Mouse (Mus musculus) myocyte (in vitro differentiated cells): ENCODE measurements around the gene Prkca. TPM values are rescaled to one million over a fixed set of nuclear protein-coding genes. Genes with fewer than 3 reads are reported as not detected.

Experiments used
- H3K27me3 ChIP-seq: one replicate; pipeline ENCODE4 v1.6.1; 2011; ENCODE audit not compliant: control insufficient read depth, insufficient read depth, insufficient read length
- H3K36me3 ChIP-seq: one replicate; pipeline ENCODE4 v1.6.1; 2011; ENCODE audit not compliant: control insufficient read depth, insufficient read depth
- H3K4me2 ChIP-seq: one replicate; pipeline ENCODE4 v1.6.1; 2011; ENCODE audit warnings: low read depth, control low read depth
- H3K4me3 ChIP-seq: one replicate; pipeline ENCODE4 v1.5.1; 2011; ENCODE audit warnings: mild to moderate bottlenecking, control low read depth, moderate library complexity
- H3K79me2 ChIP-seq: one replicate; pipeline ENCODE4 v1.6.1; 2011; ENCODE audit not compliant: control insufficient read depth, insufficient read depth
- H3ac ChIP-seq: one replicate; pipeline ENCODE4 v1.6.1; 2011; ENCODE audit not compliant: control insufficient read depth, insufficient read length
- CEBPB ChIP-seq: IDR thresholded peaks from 2 replicates; pipeline ENCODE4 v1.6.1; 2011; ENCODE audit warnings: mild to moderate bottlenecking, moderate library complexity; ENCODE audit not compliant: poor library complexity, insufficient read depth, severe bottlenecking
- E2F4 ChIP-seq: IDR thresholded peaks from one replicate; pipeline ENCODE4 v1.6.1; 2011; ENCODE audit warnings: mild to moderate bottlenecking, control low read depth, moderate library complexity; ENCODE audit not compliant: insufficient read depth
- MAX ChIP-seq: IDR thresholded peaks from one replicate; pipeline ENCODE4 v1.6.1; 2011; ENCODE audit warnings: low read depth, mild to moderate bottlenecking, control low read depth
- MYOD1 ChIP-seq, 3 experiments: IDR thresholded peaks; one replicate each; pipeline ENCODE4 v1.6.1; 2011; ENCODE audit warnings: control low read depth in 2 of 3, low read depth in 2 of 3, mild to moderate bottlenecking in 2 of 3, moderate library complexity in 1 of 3; ENCODE audit not compliant: insufficient read length in 2 of 3, control insufficient read depth in 1 of 3
- MYOG ChIP-seq, 3 experiments: IDR thresholded peaks; one replicate each; pipeline ENCODE4 v1.6.1; 2011; ENCODE audit warnings: control low read depth in 2 of 3, low read depth in 2 of 3, mild to moderate bottlenecking in 2 of 3; ENCODE audit not compliant: insufficient read length in 2 of 3, control insufficient read depth in 1 of 3, insufficient read depth in 1 of 3
- POLR2A ChIP-seq: IDR thresholded peaks from one replicate; pipeline ENCODE4 v1.6.1; 2011; ENCODE audit warnings: low read depth, mild to moderate bottlenecking, control low read depth, moderate library complexity; ENCODE audit not compliant: insufficient read length
- POLR2AphosphoS2 ChIP-seq: IDR thresholded peaks from one replicate; pipeline ENCODE4 v1.6.1; 2011; ENCODE audit warnings: low read depth, control low read depth; ENCODE audit not compliant: insufficient read length
- REST ChIP-seq: IDR thresholded peaks from one replicate; pipeline ENCODE4 v1.6.1; 2011; ENCODE audit warnings: mild to moderate bottlenecking, control low read depth, moderate library complexity; ENCODE audit not compliant: insufficient read depth, insufficient read length
- SRF ChIP-seq: IDR thresholded peaks from one replicate; pipeline ENCODE4 v1.6.1; 2011; ENCODE audit warnings: low read depth; ENCODE audit not compliant: control insufficient read depth, insufficient read length
- TCF12 ChIP-seq: IDR thresholded peaks from one replicate; pipeline ENCODE4 v1.6.1; 2011; ENCODE audit warnings: mild to moderate bottlenecking, control low read depth; ENCODE audit not compliant: poor library complexity, insufficient read depth, severe bottlenecking
- TCF3 ChIP-seq: IDR thresholded peaks from one replicate; pipeline ENCODE4 v1.6.1; 2011; ENCODE audit warnings: low read depth, control low read depth; ENCODE audit not compliant: insufficient read length
- USF1 ChIP-seq: IDR thresholded peaks from one replicate; pipeline ENCODE4 v1.6.1; 2011; ENCODE audit warnings: low read depth, mild to moderate bottlenecking, control low read depth, moderate library complexity
- polyA plus RNA-seq: library from polyadenylated mRNA; unstranded; fragments of >200 nt; fragmentation: generic; extraction: Trizol; gene quantifications from one replicate; pipeline ENCODE4 v1.2.1, GENCODE M21; 2012; ENCODE audit warnings: missing spikeins

Prkca gene
- polyA plus RNA-seq, 1 experiment = 15.3 TPM

DNA sequence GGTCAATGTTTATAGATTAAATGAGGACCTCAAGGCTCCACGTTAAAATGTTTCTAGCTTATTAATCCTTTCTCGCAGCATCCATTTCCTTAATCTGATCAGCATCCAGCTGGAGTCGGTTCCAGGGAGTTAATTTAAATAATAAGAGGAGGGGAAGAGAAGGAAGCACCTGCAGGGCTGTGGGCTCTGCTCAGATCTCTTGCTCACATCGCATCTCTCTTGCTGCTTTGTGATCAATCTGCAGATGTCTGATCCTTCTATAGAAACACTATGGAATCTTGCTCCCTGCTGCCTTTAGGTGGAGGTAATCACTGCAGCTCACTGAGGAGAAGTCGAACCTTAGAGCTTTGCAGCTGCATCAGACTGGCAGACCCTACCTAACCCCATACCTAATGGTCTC lies 58.7 kb downstream of the Prkca start:
- no peak overlapping the region for H3ac ChIP-seq
- no peaks in the 10 kb centered on the region for H3K27me3 ChIP-seq
- no peak overlapping the region for H3K4me3 ChIP-seq
- H3K36me3 ChIP-seq = no peaks in the 10 kb centered on the region
- H3K79me2 ChIP-seq = peaks cover 54% of the 10 kb centered on the region
- TF ChIP-seq POLR2A = no peak
- no peak for TF ChIP-seq POLR2AphosphoS2
- TF ChIP-seq MYOD1 (IDR thresholded peaks at IDR 0.05; ENCODE audit: control insufficient read depth in 1 of 3, insufficient read length in 2 of 3, low read depth in 2 of 3) = no peak
- no peak for TF ChIP-seq MAX
- no peak for TF ChIP-seq TCF12
- no peak for TF ChIP-seq REST
- TF ChIP-seq TCF3 = no peak
- no peak for TF ChIP-seq SRF
- TF ChIP-seq MYOG (IDR thresholded peaks at IDR 0.05; ENCODE audit: control insufficient read depth in 1 of 3, insufficient read depth in 1 of 3, insufficient read length in 2 of 3, low read depth in 2 of 3) = no peak
- TF ChIP-seq USF1 = no peak
- no peak for TF ChIP-seq CEBPB
- TF ChIP-seq E2F4 = no peak
- H3K4me2 ChIP-seq = no peak overlapping the region

DNA sequence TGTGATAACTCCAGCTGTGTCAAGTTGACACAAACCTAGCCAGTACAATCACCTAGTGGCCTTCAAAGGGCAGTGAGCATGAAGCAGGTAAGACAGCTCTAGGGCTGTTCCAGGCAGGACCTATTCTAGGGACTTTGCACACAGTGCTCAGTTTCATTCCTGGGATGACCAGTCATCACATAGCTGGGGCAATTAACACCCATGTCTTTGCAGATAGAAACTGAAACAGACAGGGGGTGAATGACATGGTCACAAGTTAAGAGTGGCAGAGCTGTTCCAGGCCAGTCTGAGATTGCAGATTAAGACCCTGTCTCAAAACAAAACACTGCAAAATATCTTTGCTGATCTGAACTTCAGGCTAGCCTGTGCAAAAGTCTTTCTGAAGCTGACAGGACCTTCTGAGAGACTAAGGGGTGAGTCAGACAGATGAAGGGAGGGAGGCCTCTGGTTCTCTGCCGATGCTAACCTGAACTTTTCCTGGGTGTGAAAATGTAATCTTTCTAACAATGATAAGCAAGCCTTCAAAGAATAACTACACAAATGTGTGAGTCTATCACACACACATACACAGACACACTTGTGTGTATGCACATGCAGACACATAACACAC lies 60.8 kb downstream of the Prkca start:
- Histone ChIP-seq H3K4me2 (no peak overlapping the region), H3K36me3 (no peaks in the 10 kb centered on the region), H3K4me3 (no peak overlapping the region), H3ac (no peak overlapping the region), H3K27me3 (no peaks in the 10 kb centered on the region), H3K79me2 (peaks cover 46% of the 10 kb centered on the region)
- TF ChIP-seq POLR2AphosphoS2 (no peak), USF1 (no peak), SRF (no peak), MAX (no peak), CEBPB (no peak), E2F4 (no peak), TCF3 (no peak), MYOG (IDR thresholded peaks at IDR 0.05; ENCODE audit: control insufficient read depth in 1 of 3, insufficient read depth in 1 of 3, insufficient read length in 2 of 3, low read depth in 2 of 3) (no peak), TCF12 (no peak), MYOD1 (IDR thresholded peaks at IDR 0.05; ENCODE audit: control insufficient read depth in 1 of 3, insufficient read length in 2 of 3, low read depth in 2 of 3) (no peak), POLR2A (no peak), REST (no peak)

DNA sequence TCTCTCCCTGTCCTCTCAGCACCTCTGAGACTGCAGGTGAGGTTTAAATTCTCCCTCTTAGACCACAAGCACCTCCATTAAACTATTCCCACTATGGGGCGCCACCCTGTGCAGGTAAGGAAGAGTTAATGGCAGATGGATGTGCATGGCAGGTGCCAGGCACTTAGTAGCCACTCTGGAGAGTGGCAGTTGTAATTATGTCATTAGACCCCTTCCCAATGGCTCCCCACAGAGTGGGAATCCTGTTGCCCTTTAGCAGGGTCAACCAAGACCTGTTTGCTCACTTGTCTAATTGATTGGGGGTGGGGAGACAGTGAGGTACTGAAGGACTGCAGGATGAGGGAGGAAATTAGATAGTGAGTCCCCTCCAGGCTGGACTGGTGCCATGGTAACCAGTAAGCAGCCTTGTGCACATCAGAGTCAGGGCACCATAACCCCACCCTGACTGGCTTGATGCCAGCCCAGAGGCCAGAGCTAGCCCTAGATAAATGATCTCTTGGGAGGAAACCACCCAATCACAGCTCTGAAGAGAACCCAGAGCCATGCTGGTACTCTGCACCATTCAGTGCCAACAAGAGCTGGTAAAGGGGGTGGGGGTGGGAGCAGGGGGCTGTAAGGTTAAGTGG lies 63.9 kb downstream of the Prkca start:
- Histone ChIP-seq H3K36me3 (no peaks in the 10 kb centered on the region), H3K4me2 (no peak overlapping the region), H3ac (no peak overlapping the region), H3K79me2 (peaks cover 54% of the 10 kb centered on the region), H3K4me3 (no peak overlapping the region), H3K27me3 (no peaks in the 10 kb centered on the region)
- TF ChIP-seq MAX = no peak

DNA sequence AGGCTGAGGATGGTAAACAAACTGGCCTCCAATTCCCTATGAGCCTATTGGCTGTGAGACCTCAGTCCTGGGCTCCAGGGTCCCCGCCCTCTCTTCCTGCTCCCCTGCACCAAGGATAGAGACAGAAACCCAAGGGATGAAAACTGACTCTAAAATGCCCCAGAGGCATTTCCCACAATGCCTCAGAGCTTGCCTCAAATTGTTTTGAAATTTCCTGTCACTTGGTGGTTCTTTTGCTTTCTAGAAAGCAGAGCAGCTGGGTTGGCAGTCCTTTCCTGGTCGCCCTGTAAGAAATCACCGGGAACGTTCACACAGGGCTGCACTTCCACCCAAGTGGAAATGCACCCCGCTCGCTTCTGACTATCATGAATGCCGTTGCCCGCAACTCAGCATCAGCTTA lies 66.6 kb downstream of the Prkca start:
- no peaks in the 10 kb centered on the region for H3K36me3 ChIP-seq
- no peak overlapping the region for H3K4me3 ChIP-seq
- H3K4me2 ChIP-seq = no peak overlapping the region
- no peak overlapping the region for H3ac ChIP-seq
- H3K27me3 ChIP-seq = no peaks in the 10 kb centered on the region
- H3K79me2 ChIP-seq = peaks cover 67% of the 10 kb centered on the region
- TF ChIP-seq REST (no peak), MAX (no peak), POLR2AphosphoS2 (no peak), TCF12 (no peak), MYOD1 (IDR thresholded peaks at IDR 0.05; ENCODE audit: control insufficient read depth in 1 of 3, insufficient read length in 2 of 3, low read depth in 2 of 3) (no peak), USF1 (no peak), E2F4 (no peak), POLR2A (no peak), MYOG (IDR thresholded peaks at IDR 0.05; ENCODE audit: control insufficient read depth in 1 of 3, insufficient read depth in 1 of 3, insufficient read length in 2 of 3, low read depth in 2 of 3) (no peak), CEBPB (no peak), TCF3 (no peak), SRF (no peak)

DNA sequence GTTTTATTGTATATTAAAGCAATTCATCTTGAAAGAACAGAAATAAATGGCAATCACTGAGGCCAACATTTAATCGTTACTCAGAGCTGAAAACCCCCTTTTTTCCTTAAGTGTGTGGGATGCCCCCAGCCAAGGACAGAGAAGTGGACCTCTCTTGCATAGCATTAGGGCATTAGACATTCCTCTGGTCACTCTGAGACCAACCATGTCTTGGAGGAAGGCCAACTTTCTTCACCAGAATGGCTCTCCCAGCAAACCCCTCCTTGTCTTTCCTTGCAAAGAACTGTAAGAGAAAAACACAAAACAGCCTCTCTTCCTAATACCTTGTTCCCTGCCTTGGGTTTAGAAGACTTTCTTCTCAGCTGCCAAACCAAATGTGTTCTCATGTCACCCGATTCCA lies 67.6 kb downstream of the Prkca start:
- H3K4me2 ChIP-seq = peak overlapping the region; percentile 3
- TF ChIP-seq CEBPB = no peak
- TF ChIP-seq MYOD1 (IDR thresholded peaks at IDR 0.05; ENCODE audit: control insufficient read depth in 1 of 3, insufficient read length in 2 of 3, low read depth in 2 of 3) = no peak
- no peak for TF ChIP-seq MAX
- TF ChIP-seq TCF12 = no peak
- TF ChIP-seq POLR2AphosphoS2 = no peak
- no peak for TF ChIP-seq TCF3
- no peak for TF ChIP-seq REST
- TF ChIP-seq SRF = no peak
- TF ChIP-seq POLR2A = no peak
- no peak for TF ChIP-seq USF1
- TF ChIP-seq MYOG (IDR thresholded peaks at IDR 0.05; ENCODE audit: control insufficient read depth in 1 of 3, insufficient read depth in 1 of 3, insufficient read length in 2 of 3, low read depth in 2 of 3) = no peak
- no peak for TF ChIP-seq E2F4
- no peaks in the 10 kb centered on the region for H3K36me3 ChIP-seq
- no peak overlapping the region for H3ac ChIP-seq
- no peak overlapping the region for H3K4me3 ChIP-seq
- peaks cover 61% of the 10 kb centered on the region for H3K79me2 ChIP-seq
- H3K27me3 ChIP-seq = no peaks in the 10 kb centered on the region
